Mouse (Mus musculus): Measurements from ENCODE around the gene Mcam. TPM values are rescaled to one million over a fixed set of nuclear protein-coding genes. Genes with fewer than 3 reads are reported as not detected.

The Mcam gene
- polyA plus RNA-seq, 1 experiment from 2014 or later, result 13.0 TPM

- no peak for DNase-seq (ENCODE audit: low spot score)
- H3K9me3 ChIP-seq (ENCODE audit: control insufficient read depth, low read length), result no peaks in the 10 kb centered on the region
- no peak overlapping the region for H3K4me3 ChIP-seq (ENCODE audit: low read depth, low read length)
- H3K27me3 ChIP-seq (ENCODE audit: control insufficient read depth, insufficient read depth, low read length), result no peaks in the 10 kb centered on the region
- 92% methylated on average over 9 of the region's 9 CpGs for whole genome bisulfite sequencing
- H3K36me3 ChIP-seq (ENCODE audit: control insufficient read depth, insufficient read depth, low read length), result no peaks in the 10 kb centered on the region
- H3K9ac ChIP-seq (ENCODE audit: low read depth, low read length), result no peak overlapping the region
- no peak overlapping the region for H3K27ac ChIP-seq (ENCODE audit: low read depth, low read length)
- no peak for ATAC-seq (ENCODE audit: low FRiP score)
- no peak overlapping the region for H3K4me2 ChIP-seq (replicated peaks; ENCODE audit: low read depth, low read length)
- H3K4me1 ChIP-seq (replicated peaks; ENCODE audit: control insufficient read depth, insufficient read depth, low read length), result no peaks in the 10 kb centered on the region
Observed at GRCm38 (mm10) chr9:44115599-44115998, 18.7 kb upstream of the Mcam start.

GRCm38 (mm10) chr9:44116182-44116581 is 18.1 kb upstream of the Mcam start:
- no peak for ATAC-seq (ENCODE audit: low FRiP score)
- no peak overlapping the region for H3K4me2 ChIP-seq (replicated peaks; ENCODE audit: low read depth, low read length)
- no peak overlapping the region for H3K9ac ChIP-seq (ENCODE audit: low read depth, low read length)
- no peaks in the 10 kb centered on the region for H3K4me1 ChIP-seq (replicated peaks; ENCODE audit: control insufficient read depth, insufficient read depth, low read length)
- H3K27ac ChIP-seq (ENCODE audit: low read depth, low read length), result no peak overlapping the region
- WGBS, result 90% methylated on average over 4 of the region's 4 CpGs
- H3K4me3 ChIP-seq (ENCODE audit: low read depth, low read length), result no peak overlapping the region
- H3K27me3 ChIP-seq (ENCODE audit: control insufficient read depth, insufficient read depth, low read length), result no peaks in the 10 kb centered on the region
- no peak for DNase-seq (ENCODE audit: low spot score)
- no peaks in the 10 kb centered on the region for H3K9me3 ChIP-seq (ENCODE audit: control insufficient read depth, low read length)
- H3K36me3 ChIP-seq (ENCODE audit: control insufficient read depth, insufficient read depth, low read length), result no peaks in the 10 kb centered on the region

- DNase-seq (ENCODE audit: low spot score) (no peak), ATAC-seq (ENCODE audit: low FRiP score) (no peak)
- Histone ChIP-seq H3K27me3 (ENCODE audit: control insufficient read depth, insufficient read depth, low read length) (no peaks in the 10 kb centered on the region), H3K36me3 (ENCODE audit: control insufficient read depth, insufficient read depth, low read length) (no peaks in the 10 kb centered on the region), H3K27ac (ENCODE audit: low read depth, low read length) (no peak overlapping the region), H3K4me3 (ENCODE audit: low read depth, low read length) (no peak overlapping the region), H3K9me3 (ENCODE audit: control insufficient read depth, low read length) (no peaks in the 10 kb centered on the region), H3K4me1 (replicated peaks; ENCODE audit: control insufficient read depth, insufficient read depth, low read length) (no peaks in the 10 kb centered on the region), H3K4me2 (replicated peaks; ENCODE audit: low read depth, low read length) (no peak overlapping the region), H3K9ac (ENCODE audit: low read depth, low read length) (no peak overlapping the region)
- 44% methylated on average over 5 of the region's 5 CpGs for WGBS
Observed at GRCm38 (mm10) chr9:44119011-44119410, 15.3 kb upstream of the Mcam start.

- DNase-seq (ENCODE audit: low spot score), result no peak
- no peaks in the 10 kb centered on the region for H3K4me1 ChIP-seq (replicated peaks; ENCODE audit: control insufficient read depth, insufficient read depth, low read length)
- no peak for ATAC-seq (ENCODE audit: low FRiP score)
- H3K9me3 ChIP-seq (ENCODE audit: control insufficient read depth, low read length), result no peaks in the 10 kb centered on the region
- H3K36me3 ChIP-seq (ENCODE audit: control insufficient read depth, insufficient read depth, low read length), result no peaks in the 10 kb centered on the region
- H3K9ac ChIP-seq (ENCODE audit: low read depth, low read length), result no peak overlapping the region
- no peaks in the 10 kb centered on the region for H3K27me3 ChIP-seq (ENCODE audit: control insufficient read depth, insufficient read depth, low read length)
- no peak overlapping the region for H3K27ac ChIP-seq (ENCODE audit: low read depth, low read length)
- 83% methylated on average over 8 of the region's 8 CpGs for WGBS
- no peak overlapping the region for H3K4me3 ChIP-seq (ENCODE audit: low read depth, low read length)
- H3K4me2 ChIP-seq (replicated peaks; ENCODE audit: low read depth, low read length), result no peak overlapping the region
Observed at GRCm38 (mm10) chr9:44119948-44120465, 14.3 kb upstream of the Mcam start.

- Histone ChIP-seq H3K36me3 (ENCODE audit: control insufficient read depth, insufficient read depth, low read length) (no peaks in the 10 kb centered on the region), H3K9ac (ENCODE audit: low read depth, low read length) (no peak overlapping the region), H3K9me3 (ENCODE audit: control insufficient read depth, low read length) (no peaks in the 10 kb centered on the region), H3K4me2 (replicated peaks; ENCODE audit: low read depth, low read length) (no peak overlapping the region), H3K4me3 (ENCODE audit: low read depth, low read length) (no peak overlapping the region), H3K4me1 (replicated peaks; ENCODE audit: control insufficient read depth, insufficient read depth, low read length) (no peaks in the 10 kb centered on the region; the same call in 1 of the 2 replicates), H3K27me3 (ENCODE audit: control insufficient read depth, insufficient read depth, low read length) (0 out of 2 replicates have a peak, but pooled peaks cover 1% of the 10 kb centered on the region), H3K27ac (ENCODE audit: low read depth, low read length) (no peak overlapping the region)
- ATAC-seq (ENCODE audit: low FRiP score) (no peak), DNase-seq (ENCODE audit: low spot score) (no peak)
- 73% methylated on average over 6 of the region's 6 CpGs for WGBS
Observed at GRCm38 (mm10) chr9:44124317-44124716, 10.0 kb upstream of the Mcam start.

GRCm38 (mm10) chr9:44125026-44125425 is 9.2 kb upstream of the Mcam start:
- no peak overlapping the region for H3K27ac ChIP-seq (ENCODE audit: low read depth, low read length)
- no peaks in the 10 kb centered on the region for H3K9me3 ChIP-seq (ENCODE audit: control insufficient read depth, low read length)
- no peak overlapping the region for H3K4me3 ChIP-seq (ENCODE audit: low read depth, low read length)
- H3K36me3 ChIP-seq (ENCODE audit: control insufficient read depth, insufficient read depth, low read length), result no peaks in the 10 kb centered on the region
- no peaks in the 10 kb centered on the region; the same call in 1 of the 2 replicates for H3K4me1 ChIP-seq (replicated peaks; ENCODE audit: control insufficient read depth, insufficient read depth, low read length)
- no peak overlapping the region for H3K4me2 ChIP-seq (replicated peaks; ENCODE audit: low read depth, low read length)
- DNase-seq (ENCODE audit: low spot score) (no peak), ATAC-seq (ENCODE audit: low FRiP score) (no peak)
- 0 out of 2 replicates have a peak, but pooled peaks cover 3% of the 10 kb centered on the region for H3K27me3 ChIP-seq (ENCODE audit: control insufficient read depth, insufficient read depth, low read length)
- WGBS, result 28% methylated on average over 5 of the region's 5 CpGs
- no peak overlapping the region for H3K9ac ChIP-seq (ENCODE audit: low read depth, low read length)

- Histone ChIP-seq H3K27ac (ENCODE audit: low read depth, low read length) (no peak overlapping the region), H3K36me3 (ENCODE audit: control insufficient read depth, insufficient read depth, low read length) (no peaks in the 10 kb centered on the region), H3K4me3 (ENCODE audit: low read depth, low read length) (no peak overlapping the region), H3K4me2 (replicated peaks; ENCODE audit: low read depth, low read length) (no peak overlapping the region), H3K9me3 (ENCODE audit: control insufficient read depth, low read length) (no peaks in the 10 kb centered on the region), H3K9ac (ENCODE audit: low read depth, low read length) (no peak overlapping the region), H3K27me3 (ENCODE audit: control insufficient read depth, insufficient read depth, low read length) (0 out of 2 replicates have a peak, but pooled peaks cover 3% of the 10 kb centered on the region), H3K4me1 (replicated peaks; ENCODE audit: control insufficient read depth, insufficient read depth, low read length) (peaks cover 6% of the 10 kb centered on the region)
- ATAC-seq (ENCODE audit: low FRiP score) (no peak), DNase-seq (ENCODE audit: low spot score) (peak; percentile 95)
- 34% methylated on average over 18 of the region's 18 CpGs for WGBS
Observed at GRCm38 (mm10) chr9:44125546-44126428, 8.5 kb upstream of the Mcam start.

GRCm38 (mm10) chr9:44126746-44127145 is 7.5 kb upstream of the Mcam start:
- Histone ChIP-seq H3K4me3 (ENCODE audit: low read depth, low read length) (no peak overlapping the region), H3K36me3 (ENCODE audit: control insufficient read depth, insufficient read depth, low read length) (no peaks in the 10 kb centered on the region), H3K9me3 (ENCODE audit: control insufficient read depth, low read length) (no peaks in the 10 kb centered on the region), H3K4me1 (replicated peaks; ENCODE audit: control insufficient read depth, insufficient read depth, low read length) (peaks cover 6% of the 10 kb centered on the region), H3K4me2 (replicated peaks; ENCODE audit: low read depth, low read length) (no peak overlapping the region), H3K9ac (ENCODE audit: low read depth, low read length) (no peak overlapping the region), H3K27me3 (ENCODE audit: control insufficient read depth, insufficient read depth, low read length) (0 out of 2 replicates have a peak, but pooled peaks cover 3% of the 10 kb centered on the region), H3K27ac (ENCODE audit: low read depth, low read length) (no peak overlapping the region)
- ATAC-seq (ENCODE audit: low FRiP score) (no peak), DNase-seq (ENCODE audit: low spot score) (no peak)
- WGBS, result 84% methylated on average over 3 of the region's 3 CpGs

Measured in hindbrain, embryonic 11.5 days (tissue).